Mouse (Mus musculus) ES-Bruce4 (cell line): Measurements from ENCODE around the gene Enah. TPM values are rescaled to one million over a fixed set of nuclear protein-coding genes. Genes with fewer than 3 reads are reported as not detected.

Source experiments
- H3K27ac ChIP-seq: 2 replicates; pipeline ENCODE4 v1.5.1; 2012; ENCODE audit warnings: low read length, inconsistent platforms; ENCODE audit not compliant: insufficient read depth
- H3K27me3 ChIP-seq: 2 replicates; pipeline ENCODE4 v1.6.1; 2012; ENCODE audit warnings: mild to moderate bottlenecking, low read length, inconsistent platforms; ENCODE audit not compliant: control insufficient read depth, poor library complexity, insufficient read depth, severe bottlenecking
- H3K36me3 ChIP-seq: 2 replicates; pipeline ENCODE4 v1.6.1; 2012; ENCODE audit warnings: inconsistent platforms, mild to moderate bottlenecking, low read length, moderate library complexity; ENCODE audit not compliant: control insufficient read depth, poor library complexity, insufficient read depth, severe bottlenecking
- H3K4me1 ChIP-seq: one replicate; pipeline ENCODE4 v1.8.1; 2011; ENCODE audit warnings: low read length; ENCODE audit not compliant: control insufficient read depth, insufficient read depth
- H3K4me3 ChIP-seq: 2 replicates; pipeline ENCODE4 v1.5.1; 2011; ENCODE audit warnings: low read depth, mild to moderate bottlenecking, low read length
- H3K9ac ChIP-seq: 2 replicates; pipeline ENCODE4 v1.6.1; 2012; ENCODE audit warnings: low read depth, mild to moderate bottlenecking, inconsistent platforms; ENCODE audit not compliant: poor library complexity, severe bottlenecking
- H3K9me3 ChIP-seq: replicated peaks from 2 replicates; pipeline ENCODE4 v1.6.1; 2012; ENCODE audit warnings: mild to moderate bottlenecking, low read length, inconsistent platforms; ENCODE audit not compliant: control insufficient read depth, poor library complexity, insufficient read depth, severe bottlenecking
- CTCF ChIP-seq: IDR thresholded peaks from one replicate; pipeline ENCODE4 v1.8.1; 2011; ENCODE audit warnings: low read depth, low read length
- EP300 ChIP-seq: IDR thresholded peaks from 2 replicates; pipeline ENCODE4 v1.6.1; 2011; ENCODE audit warnings: low read depth, low read length; ENCODE audit not compliant: insufficient read depth
- POLR2A ChIP-seq: IDR thresholded peaks from one replicate; pipeline ENCODE4 v1.8.1; 2011; ENCODE audit warnings: low read length; ENCODE audit not compliant: insufficient read depth
- polyA plus RNA-seq: library from polyadenylated mRNA; stranded (reverse); fragments of >200 nt; gene quantifications from 2 replicates; pipeline ENCODE4 v1.2.4, GENCODE M21; 2011; ENCODE audit warnings: low read depth; ENCODE audit not compliant: missing spikeins, insufficient read depth, insufficient read length

Gene Enah
- polyA plus RNA-seq, 1 experiment, result 369 TPM

- TF ChIP-seq POLR2A (no peak), CTCF (no peak), EP300 (no peak)
- Histone ChIP-seq H3K9me3 (no peaks in the 10 kb centered on the region), H3K4me3 (no peak overlapping the region), H3K27me3 (no peaks in the 10 kb centered on the region), H3K4me1 (no peaks in the 10 kb centered on the region), H3K27ac (no peak overlapping the region), H3K9ac (no peak overlapping the region), H3K36me3 (no peaks in the 10 kb centered on the region)
Measured at GRCm38 (mm10) chr1:181850441-181850840, 169.3 kb downstream of the Enah start.

- no peak overlapping the region for H3K4me3 ChIP-seq
- no peaks in the 10 kb centered on the region for H3K27me3 ChIP-seq
- no peak overlapping the region for H3K9ac ChIP-seq
- TF ChIP-seq CTCF (no peak), POLR2A (no peak), EP300 (no peak)
- H3K4me1 ChIP-seq, result no peaks in the 10 kb centered on the region
- no peak overlapping the region for H3K27ac ChIP-seq
- H3K36me3 ChIP-seq, result no peaks in the 10 kb centered on the region
- no peaks in the 10 kb centered on the region for H3K9me3 ChIP-seq
Measured at GRCm38 (mm10) chr1:181848210-181848609, 171.6 kb downstream of the Enah start.

GRCm38 (mm10) chr1:181847396-181847795 is 172.4 kb downstream of the Enah start:
- no peak overlapping the region for H3K9ac ChIP-seq
- no peaks in the 10 kb centered on the region for H3K27me3 ChIP-seq
- H3K4me1 ChIP-seq, result no peaks in the 10 kb centered on the region
- TF ChIP-seq POLR2A (no peak), CTCF (no peak), EP300 (no peak)
- no peak overlapping the region for H3K4me3 ChIP-seq
- no peak overlapping the region for H3K27ac ChIP-seq
- no peaks in the 10 kb centered on the region for H3K36me3 ChIP-seq
- H3K9me3 ChIP-seq, result no peaks in the 10 kb centered on the region

Other genes with a start within 250 kb of the Enah start
- gene Lbr, start 176.9 kb downstream of the Enah start, polyA plus RNA-seq, result 335 and 343 TPM in 2 replicates
- 87.8 and 89.0 TPM in 2 replicates for gene Srp9, start 104.7 kb upstream of the Enah start, polyA plus RNA-seq
- not detected in 2 replicates for gene Vmn1r1, start 144.5 kb upstream of the Enah start, polyA plus RNA-seq